Mouse (Mus musculus) ES-E14 (cell line): Measurements from ENCODE around the gene Vmn2r110.

ENCODE experiments used
- MAFK ChIP-seq: IDR thresholded peaks from 2 replicates; pipeline ENCODE4 v1.6.1; 2014; ENCODE audit warnings: mild to moderate bottlenecking, low read depth, low read length, inconsistent platforms; ENCODE audit not compliant: insufficient read depth
- ZNF384 ChIP-seq: IDR thresholded peaks from 2 replicates; pipeline ENCODE4 v1.6.1; 2012; ENCODE audit warnings: low read depth, low read length, inconsistent platforms

DNA sequence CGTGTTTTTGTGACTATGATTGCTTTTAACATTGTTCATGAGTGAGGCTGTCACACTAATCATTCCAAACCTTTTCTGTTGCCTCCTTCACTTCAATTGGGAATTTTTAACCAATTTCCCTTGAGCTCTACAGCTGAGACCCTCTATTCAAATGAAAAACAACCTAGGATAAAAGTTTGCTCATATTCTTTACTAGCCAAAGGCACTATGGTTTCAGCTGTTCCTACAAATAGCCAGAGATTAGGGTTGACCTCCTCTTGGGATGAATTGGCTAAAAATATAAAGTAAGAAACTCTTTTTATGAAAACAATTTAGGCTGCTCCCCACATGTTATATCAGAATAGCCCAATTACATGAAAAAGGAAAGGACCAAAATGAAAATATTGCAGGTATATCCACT lies at the start of gene Vmn2r110:
- TF ChIP-seq ZNF384 (no peak), MAFK (no peak)
